Mouse (Mus musculus) ES-E14 (cell line): ENCODE measurements around the gene Tex21.

Experiments used
- CHD2 ChIP-seq: IDR thresholded peaks from 2 replicates; pipeline ENCODE4 v1.6.1; 2014; ENCODE audit warnings: mild to moderate bottlenecking, low read depth, low read length, inconsistent platforms
- HCFC1 ChIP-seq: IDR thresholded peaks from 2 replicates; pipeline ENCODE4 v1.6.1; 2012; ENCODE audit warnings: low read length, inconsistent platforms, borderline replicate concordance; ENCODE audit not compliant: insufficient read depth
- ZC3H11A ChIP-seq: IDR thresholded peaks from 2 replicates; pipeline ENCODE4 v1.6.1; 2012; ENCODE audit warnings: low read depth, mild to moderate bottlenecking, inconsistent platforms, low read length, borderline replicate concordance
- ZNF384 ChIP-seq: IDR thresholded peaks from 2 replicates; pipeline ENCODE4 v1.6.1; 2012; ENCODE audit warnings: low read depth, low read length, inconsistent platforms

- TF ChIP-seq HCFC1 (no peak), ZNF384 (no peak), CHD2 (no peak), ZC3H11A (no peak)
These were observed 62.3 kb downstream of the Tex21 start for GRCm38 (mm10) chr12:76184271-76184670.
